Mouse (Mus musculus): ENCODE measurements at regions not wholly inside any gene's neighbourhood (a gene's known extent, or its start where the extent isn't known, plus 50 kb on each side); places are given as distances from the start of the nearest gene placed in this dataset.

GRCm38 (mm10) chr12:43851264-43852009 is 358.7 kb downstream of the Dnajb9 start:
- in situ Hi-C loops (cut with MboI; ENCODE audit: unreplicated experiment in 2 of 2): loop anchor here in 1 of 2 experiments (25.0 kb wide), 1 partner anchor 686 kb away; no protein-coding TSS in a partner anchor

GRCm38 (mm10) chr12:43843907-43844537 is 366.1 kb downstream of the Dnajb9 start:
- in situ Hi-C loops (cut with MboI; ENCODE audit: unreplicated experiment in 2 of 2): no loop called here

GRCm38 (mm10) chr12:43831976-43832375 is 378.1 kb downstream of the Dnajb9 start:
- in situ Hi-C loops (cut with MboI; ENCODE audit: unreplicated experiment in 2 of 2): no loop called here

GRCm38 (mm10) chr12:43828641-43829040 is 381.5 kb downstream of the Dnajb9 start:
- in situ Hi-C loops (cut with MboI; ENCODE audit: unreplicated experiment in 2 of 2): no loop called here

- in situ Hi-C loops (cut with MboI; ENCODE audit: unreplicated experiment in 2 of 2): no loop called here
Observed at GRCm38 (mm10) chr12:43827901-43828300, 382.2 kb downstream of the Dnajb9 start.

- in situ Hi-C loops (cut with MboI; ENCODE audit: unreplicated experiment in 2 of 2): no loop called here
Observed at GRCm38 (mm10) chr12:43827296-43827695, 382.8 kb downstream of the Dnajb9 start.

- in situ Hi-C loops (cut with MboI; ENCODE audit: unreplicated experiment in 2 of 2): loop anchor here (5.0 to 25.0 kb wide), 7 partner anchors 291 to 1941 kb away; no protein-coding TSS in a partner anchor
Observed at GRCm38 (mm10) chr12:43813559-43813958, 396.6 kb downstream of the Dnajb9 start.

- in situ Hi-C loops (cut with MboI; ENCODE audit: unreplicated experiment in 2 of 2): no loop called here
Observed at GRCm38 (mm10) chr12:43772766-43773165, 437.4 kb downstream of the Dnajb9 start.

- in situ Hi-C loops (cut with MboI; ENCODE audit: unreplicated experiment in 2 of 2): no loop called here
Observed at GRCm38 (mm10) chr12:43762151-43762550, 448.0 kb downstream of the Dnajb9 start.
